Mouse (Mus musculus) embryonic facial prominence, embryonic 14.5 days (tissue): ENCODE data around the gene Tmie. TPM values are rescaled to one million over a fixed set of nuclear protein-coding genes. Genes with fewer than 3 reads are reported as not detected.

Experiments
- microRNA-seq: library from miRNA; unstranded; fragments of <30 nt; microRNA quantifications from one replicate; pipeline ENCODE4, GENCODE M21; 2016; ENCODE audit warnings: borderline number of aligned reads
- polyA plus RNA-seq: library from polyadenylated mRNA; unstranded; fragments of >200 nt; fragmentation: Nextera tagmentation; extraction: Ambion mirVana; gene quantifications from 2 replicates; pipeline ENCODE4 v1.2.1, GENCODE M21; 2014

Gene Tmie
- polyA plus RNA-seq, 1 experiment from 2014 or later: 1.3 TPM

Small RNA genes lying within 50 kb of the gene (microRNA-seq; reads per million reads assigned to microRNA genes)
- gene Gm24269: not detected

Other genes starting within 250 kb of the Tmie start
- gene Nbeal2, start 226.0 kb downstream of the Tmie start, polyA plus RNA-seq: 2.0 and 3.6 TPM in 2 replicates
- gene Ccdc12, start 223.6 kb downstream of the Tmie start, polyA plus RNA-seq: 104 and 107 TPM in 2 replicates
- gene Myl3, start 138.3 kb downstream of the Tmie start, polyA plus RNA-seq: 39.1 and 53.6 TPM in 2 replicates
- gene Pth1r, start 133.0 kb downstream of the Tmie start, polyA plus RNA-seq: 97.5 and 98.0 TPM in 2 replicates
- not detected in 2 replicates for gene Prss42, start 81.9 kb downstream of the Tmie start, polyA plus RNA-seq
- gene Prss44, start 66.1 kb downstream of the Tmie start, polyA plus RNA-seq: not detected in 2 replicates
- gene Prss43, start 53.4 kb downstream of the Tmie start, polyA plus RNA-seq: not detected in 2 replicates
- gene Prss45, start 45.5 kb downstream of the Tmie start, polyA plus RNA-seq: 0.17 TPM in 1 of 2 replicates, not detected in the other
- 0.32 TPM in 1 of 2 replicates, not detected in the other for gene Prss46, start 35.6 kb downstream of the Tmie start, polyA plus RNA-seq
- 0.31 TPM in 1 of 2 replicates, not detected in the other for gene Prss50, start 22.1 kb downstream of the Tmie start, polyA plus RNA-seq
- 3.0 and 3.4 TPM in 2 replicates for gene Als2cl, start 243 bp downstream of the Tmie start, polyA plus RNA-seq
- gene Fam240a, start 36.7 kb upstream of the Tmie start, polyA plus RNA-seq: not detected in 2 replicates
- gene Tdgf1, start 66.0 kb upstream of the Tmie start, polyA plus RNA-seq: 0.62 and 0.63 TPM in 2 replicates
- 0.21 and 0.28 TPM in 2 replicates for gene Lrrc2, start 71.4 kb upstream of the Tmie start, polyA plus RNA-seq
- 0.21 and 0.35 TPM in 2 replicates for gene Rtp3, start 110.5 kb upstream of the Tmie start, polyA plus RNA-seq
- 3.0 and 4.2 TPM in 2 replicates for gene Ltf, start 139.2 kb upstream of the Tmie start, polyA plus RNA-seq
- 0.35 and 0.97 TPM in 2 replicates for gene Ccrl2, start 177.4 kb upstream of the Tmie start, polyA plus RNA-seq
- 39.2 and 40.4 TPM in 2 replicates for gene Lrrfip2, start 237.5 kb upstream of the Tmie start, polyA plus RNA-seq